23 mouse cellular contexts compared by ENCODE assay signal in the genomic region with DNA sequence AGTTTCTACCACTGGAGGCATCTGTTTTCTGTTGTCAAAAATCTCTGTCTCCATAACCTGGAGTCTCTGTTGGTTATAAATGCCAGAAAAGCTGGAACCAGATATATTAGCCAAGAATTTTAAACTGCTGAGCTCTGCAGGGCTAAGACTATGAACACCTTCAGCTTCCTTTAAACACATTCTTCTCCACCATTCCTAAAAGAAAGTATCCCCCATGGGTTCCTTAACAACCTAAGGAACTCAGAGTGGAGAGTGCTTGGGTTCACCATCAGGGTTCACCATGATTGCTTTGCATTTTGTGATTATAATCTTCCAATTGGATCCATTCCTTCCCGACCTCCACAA.
"Had no signal": no experiment of that assay in that cellular context is flagged by ENCODE, and none has a peak within 500 bp of the region (broad histone marks: within the 10 kb centered on the region; RNA-seq: fewer than 3 reads in every experiment).

No protein-coding gene starts in this region.

- H3K9me3 ChIP-seq: heart, embryonic 10.5 days; heart, embryonic 12.5 days; hindbrain, embryonic 10.5 days; hindbrain, embryonic 12.5 days; intestine, embryonic 15.5 days; liver, embryonic 13.5 days; liver, embryonic 15.5 days had no signal

- H3K36me3 ChIP-seq: heart, embryonic 10.5 days; heart, embryonic 12.5 days; hindbrain, embryonic 10.5 days; hindbrain, embryonic 12.5 days; intestine, embryonic 15.5 days; liver, embryonic 13.5 days; liver, embryonic 15.5 days had no signal

- H3K4me3 ChIP-seq: heart, embryonic 10.5 days; heart, embryonic 12.5 days; hindbrain, embryonic 10.5 days; hindbrain, embryonic 12.5 days; intestine, embryonic 15.5 days; left cerebral cortex, adult 2 months; liver, embryonic 13.5 days; liver, embryonic 15.5 days had no signal

- H3K4me1 ChIP-seq: heart, embryonic 10.5 days; heart, embryonic 12.5 days; hindbrain, embryonic 12.5 days; liver, embryonic 13.5 days; liver, embryonic 15.5 days had no signal

- H3K9ac ChIP-seq: forebrain, postnatal 0 days; heart, embryonic 12.5 days; hindbrain, embryonic 12.5 days; hindbrain, embryonic 14.5 days; intestine, embryonic 15.5 days; liver, embryonic 13.5 days; liver, embryonic 15.5 days; liver, postnatal 0 days had no signal

- ATAC-seq: forebrain, postnatal 0 days; hindbrain, embryonic 16.5 days; inflammation-experienced regulatory T-cells, adult 6 months; intestine, embryonic 15.5 days; intestine, postnatal 0 days; liver, postnatal 0 days had no signal

- H3K27ac ChIP-seq: heart, embryonic 10.5 days; hindbrain, embryonic 10.5 days; hindbrain, embryonic 12.5 days; hindbrain, embryonic 14.5 days; intestine, embryonic 15.5 days; left cerebral cortex, adult 2 months; liver, embryonic 13.5 days; liver, embryonic 15.5 days had no signal

- H3K27me3 ChIP-seq: heart, embryonic 12.5 days; hindbrain, embryonic 12.5 days; intestine, embryonic 15.5 days; liver, embryonic 13.5 days; liver, embryonic 15.5 days had no signal

- DNase-seq: forebrain, postnatal 0 days; gastrocnemius, postnatal 14 days; heart, adult 18-20 months; heart, postnatal 10 days; heart, postnatal 4 days; kidney, adult 18-20 months; kidney, adult 8-10 months; kidney, postnatal 10 days; kidney, postnatal 4 days; layer of hippocampus, adult 9-11 months; liver, embryonic 13.5 days; liver, postnatal 0 days had no signal

- H3K4me2 ChIP-seq: heart, embryonic 12.5 days; hindbrain, embryonic 12.5 days; hindbrain, embryonic 14.5 days; intestine, embryonic 15.5 days; liver, embryonic 13.5 days; liver, embryonic 15.5 days had no signal
